Mouse (Mus musculus) ES-E14 (cell line): ENCODE measurements around the gene Hils1.
"Not testable (repeated sequence)": the region's sequence is repeated elsewhere in the genome, so short reads cannot be mapped to it uniquely, and the experiment has no call there.

Experiments
- CHD2 ChIP-seq: IDR thresholded peaks from 2 replicates; pipeline ENCODE4 v1.6.1; 2014; ENCODE audit warnings: mild to moderate bottlenecking, low read depth, low read length, inconsistent platforms
- HCFC1 ChIP-seq: IDR thresholded peaks from 2 replicates; pipeline ENCODE4 v1.6.1; 2012; ENCODE audit warnings: low read length, inconsistent platforms, borderline replicate concordance; ENCODE audit not compliant: insufficient read depth
- MAFK ChIP-seq: IDR thresholded peaks from 2 replicates; pipeline ENCODE4 v1.6.1; 2014; ENCODE audit warnings: mild to moderate bottlenecking, low read depth, low read length, inconsistent platforms; ENCODE audit not compliant: insufficient read depth

GRCm38 (mm10) chr11:95010841-95011403, 43.5 kb downstream of the Hils1 start:
- TF ChIP-seq MAFK, CHD2, HCFC1: not testable (repeated sequence)
